Mouse (Mus musculus) layer of hippocampus, adult 9-11 months (tissue): ENCODE measurements around the gene Gm2564.
"Not testable (repeated sequence)": the region's sequence is repeated elsewhere in the genome, so short reads cannot be mapped to it uniquely, and the experiment has no call there.

Experiments
- DNase-seq: peaks from one replicate; pipeline ENCODE4 v3.0.0; 2022

Gene Gm2564

GRCm38 (mm10) chr4:42629419-42629818 is at the start of gene Gm2564:
Gene Gm2564 (plus strand): TSS chr4:42629719.
- not testable (repeated sequence) for DNase-seq

- not testable (repeated sequence) for DNase-seq
Measured at GRCm38 (mm10) chr4:42611895-42612294, 17.6 kb upstream of the Gm2564 start, which contains the start of gene Gm10591. Gene Gm10591 (plus strand): TSS chr4:42612195.

GRCm38 (mm10) chr4:42654951-42655350 is 25.4 kb downstream of the Gm2564 start, which contains the start of gene Ccl27b:
Gene Ccl27b (plus strand): TSS chr4:42655251.
- not testable (repeated sequence) for DNase-seq

GRCm38 (mm10) chr4:42661793-42662192 is 32.3 kb downstream of the Gm2564 start, which contains the start of gene Il11ra2:
Gene Il11ra2 (minus strand): TSS chr4:42661893.
- DNase-seq: not testable (repeated sequence)

GRCm38 (mm10) chr4:42675415-42675814 is 45.9 kb downstream of the Gm2564 start:
- DNase-seq: not testable (repeated sequence)

GRCm38 (mm10) chr4:42679365-42679764 is 49.8 kb downstream of the Gm2564 start:
- DNase-seq: not testable (repeated sequence)

- not testable (repeated sequence) for DNase-seq
Measured at GRCm38 (mm10) chr4:42680374-42681356, 51.1 kb downstream of the Gm2564 start.
